Mouse (Mus musculus) liver, embryonic 14.5 days (tissue): ENCODE data around the gene Zfp488.

ENCODE experiments used
- CTCF ChIP-seq: IDR thresholded peaks from 2 replicates; pipeline ENCODE4 v1.5.1; 2016; ENCODE audit warnings: antibody characterized with exemption, low read depth, control low read depth
- EP300 ChIP-seq: IDR thresholded peaks from 2 replicates; pipeline ENCODE4 v1.6.1; 2016; ENCODE audit warnings: antibody characterized with exemption, low read depth

DNA sequence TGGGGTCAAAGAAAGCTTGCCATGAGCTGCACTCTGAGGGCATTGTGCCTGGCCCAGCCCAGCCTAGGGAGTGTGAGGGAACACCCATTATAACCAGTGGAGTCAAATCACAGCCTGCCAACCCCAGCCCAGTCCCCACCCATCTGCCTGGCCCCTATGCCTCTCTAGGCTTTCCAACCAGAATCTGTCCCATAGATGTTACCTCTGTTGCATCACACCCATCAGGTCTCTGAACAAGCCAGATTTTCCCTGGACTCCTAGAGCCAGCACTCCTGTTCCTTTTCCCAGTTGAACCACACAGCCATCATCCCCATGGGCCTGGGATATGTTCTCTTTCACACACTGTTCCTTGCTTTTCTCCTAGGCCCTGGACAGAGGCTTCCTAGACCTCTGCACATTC is 22.9 kb upstream of the Zfp488 start:
- TF ChIP-seq CTCF: no peak
- TF ChIP-seq EP300: no peak
